Mouse (Mus musculus) MEL (cell line): ENCODE data around the gene Grb2. TPM values are rescaled to one million over a fixed set of nuclear protein-coding genes. Genes with fewer than 3 reads are reported as not detected.

Source experiments
- DNase-seq: peaks from one replicate; pipeline ENCODE4 v3.0.0; 2011; ENCODE audit warnings: low read depth, low spot score
- H3K27ac ChIP-seq: 2 replicates; pipeline ENCODE4 v1.5.1; 2012; ENCODE audit warnings: low read depth, mild to moderate bottlenecking, control low read depth, low read length, moderate library complexity; ENCODE audit not compliant: control insufficient read depth
- H3K27me3 ChIP-seq, 2 experiments: fragments of 150-350 bp in 1 of 2; sonication (generic) in 1 of 2; 2 replicates each; pipeline ENCODE4 v1.6.1; 2012; ENCODE audit warnings: low read length in 2 of 2, mild to moderate bottlenecking in 2 of 2, improper control_type of control experiment in 1 of 2, moderate library complexity in 1 of 2; ENCODE audit not compliant: insufficient read depth in 2 of 2, control insufficient read depth in 1 of 2
- H3K36me3 ChIP-seq, 2 experiments: 2 replicates each; pipeline ENCODE4 v1.6.1; 2012 to 2014; ENCODE audit warnings: low read length in 2 of 2, improper control_type of control experiment in 1 of 2, inconsistent platforms in 1 of 2, mild to moderate bottlenecking in 1 of 2; ENCODE audit not compliant: insufficient read depth in 2 of 2, control insufficient read depth in 1 of 2
- H3K4me1 ChIP-seq, 2 experiments: fragments of 150-350 bp in 1 of 2; sonication (generic) in 1 of 2; 2 replicates each; pipeline ENCODE4 v1.6.1; 2012; ENCODE audit warnings: low read length in 2 of 2, improper control_type of control experiment in 1 of 2, mild to moderate bottlenecking in 1 of 2; ENCODE audit not compliant: insufficient read depth in 2 of 2, control insufficient read depth in 1 of 2
- H3K4me3 ChIP-seq, 2 experiments: fragments of 150-350 bp in 1 of 2; sonication (generic) in 1 of 2; 2 replicates each; pipeline ENCODE4 v1.5.1; 2012; ENCODE audit warnings: low read depth in 2 of 2, low read length in 2 of 2, mild to moderate bottlenecking in 2 of 2, moderate library complexity in 2 of 2, control low read depth in 1 of 2, improper control_type of control experiment in 1 of 2; ENCODE audit not compliant: control insufficient read depth in 1 of 2, insufficient read depth in 1 of 2
- H3K79me2 ChIP-seq: 2 replicates; pipeline ENCODE4 v1.6.1; 2012; ENCODE audit warnings: mild to moderate bottlenecking, low read length, moderate library complexity; ENCODE audit not compliant: control insufficient read depth, poor library complexity, insufficient read depth
- H3K9ac ChIP-seq: 2 replicates; pipeline ENCODE4 v1.6.1; 2012; ENCODE audit warnings: low read depth, mild to moderate bottlenecking, control low read depth, low read length, moderate library complexity; ENCODE audit not compliant: control insufficient read depth, poor library complexity, severe bottlenecking
- H3K9me3 ChIP-seq: fragments of 150-350 bp; sonication (generic); replicated peaks from 2 replicates; pipeline ENCODE4 v1.6.1; 2012; ENCODE audit warnings: mild to moderate bottlenecking, low read length, improper control_type of control experiment, moderate library complexity; ENCODE audit not compliant: insufficient read depth
- CHD1 ChIP-seq: IDR thresholded peaks from 2 replicates; pipeline ENCODE4 v1.6.1; 2012; ENCODE audit warnings: low read depth, mild to moderate bottlenecking, inconsistent platforms, low read length, improper control_type of control experiment
- EP300 ChIP-seq, 2 experiments: IDR thresholded peaks; 2 replicates each; pipeline ENCODE4 v1.6.1; 2011; ENCODE audit warnings: improper control_type of control experiment in 2 of 2, low read length in 2 of 2, low read depth in 1 of 2, mild to moderate bottlenecking in 1 of 2
- JUND ChIP-seq: IDR thresholded peaks from 2 replicates; pipeline ENCODE4 v1.6.1; 2011; ENCODE audit warnings: low read depth, mild to moderate bottlenecking, improper control_type of control experiment, low read length
- KAT2A ChIP-seq: conservative IDR thresholded peaks from 2 replicates; pipeline ENCODE4 v1.6.1; 2012; ENCODE audit warnings: low read depth, low read length, improper control_type of control experiment, inconsistent platforms
- MEF2A ChIP-seq: IDR thresholded peaks from 2 replicates; pipeline ENCODE4 v1.6.1; 2014; ENCODE audit warnings: low read depth, mild to moderate bottlenecking, inconsistent platforms, low read length, improper control_type of control experiment; ENCODE audit not compliant: poor library complexity, insufficient replicate concordance, severe bottlenecking; ENCODE audit errors: extremely low read depth
- MYB ChIP-seq: IDR thresholded peaks from 2 replicates; pipeline ENCODE4 v1.6.1; 2011; ENCODE audit warnings: mild to moderate bottlenecking, low read depth, low read length, improper control_type of control experiment
- NRF1 ChIP-seq: IDR thresholded peaks from 2 replicates; pipeline ENCODE4 v1.6.1; 2014; ENCODE audit warnings: low read depth, mild to moderate bottlenecking, inconsistent platforms, low read length, improper control_type of control experiment, moderate library complexity; ENCODE audit not compliant: poor library complexity, insufficient read depth, severe bottlenecking
- POLR2AphosphoS5 ChIP-seq: IDR thresholded peaks from 2 replicates; pipeline ENCODE4 v1.6.1; 2012; ENCODE audit warnings: low read depth, borderline replicate concordance, mild to moderate bottlenecking, inconsistent platforms, low read length, moderate library complexity, mixed read lengths
- RAD21 ChIP-seq: IDR thresholded peaks from 2 replicates; pipeline ENCODE4 v1.6.1; 2011; ENCODE audit warnings: mild to moderate bottlenecking, low read depth, low read length, improper control_type of control experiment
- RCOR1 ChIP-seq: IDR thresholded peaks from 2 replicates; pipeline ENCODE4 v1.6.1; 2012; ENCODE audit warnings: low read depth, mild to moderate bottlenecking, inconsistent platforms, low read length, improper control_type of control experiment
- USF1 ChIP-seq: IDR thresholded peaks from 2 replicates; pipeline ENCODE4 v1.6.1; 2014; ENCODE audit warnings: low read depth, mild to moderate bottlenecking, inconsistent platforms, low read length, improper control_type of control experiment, moderate library complexity
- USF2 ChIP-seq, 2 experiments: IDR thresholded peaks; 2 replicates each; pipeline ENCODE4 v1.6.1; 2011 to 2012; ENCODE audit warnings: improper control_type of control experiment in 2 of 2, low read length in 2 of 2, borderline replicate concordance in 1 of 2, inconsistent platforms in 1 of 2, low read depth in 1 of 2, mild to moderate bottlenecking in 1 of 2; ENCODE audit not compliant: insufficient read depth in 1 of 2
- ZMIZ1 ChIP-seq: IDR thresholded peaks from 2 replicates; pipeline ENCODE4 v1.6.1; 2012; ENCODE audit warnings: low read depth, mild to moderate bottlenecking, inconsistent platforms, low read length, improper control_type of control experiment, moderate library complexity
- polyA plus RNA-seq, 2 experiments: library from polyadenylated mRNA; stranded (reverse) in 1 of 2; unstranded in 1 of 2; fragments of >175 nt in 1 of 2; fragments of >200 nt in 1 of 2; gene quantifications; 2 replicates each; pipeline versions ENCODE4 v1.2.1 to v1.2.4; 2012; ENCODE audit warnings: low replicate concordance in 2 of 2, low read depth in 1 of 2; ENCODE audit not compliant: insufficient read length in 2 of 2, insufficient read depth in 1 of 2, missing spikeins in 1 of 2
- total RNA-seq: library from RNA; depleted of rRNA; stranded (reverse); fragments of 300-350 nt; gene quantifications from 2 replicates; pipeline ENCODE4 v1.2.3, GENCODE M21; 2012

Gene Grb2
- total and polyA plus RNA-seq, 3 experiments: 75.3 to 261 TPM; not detected in 1

DNA sequence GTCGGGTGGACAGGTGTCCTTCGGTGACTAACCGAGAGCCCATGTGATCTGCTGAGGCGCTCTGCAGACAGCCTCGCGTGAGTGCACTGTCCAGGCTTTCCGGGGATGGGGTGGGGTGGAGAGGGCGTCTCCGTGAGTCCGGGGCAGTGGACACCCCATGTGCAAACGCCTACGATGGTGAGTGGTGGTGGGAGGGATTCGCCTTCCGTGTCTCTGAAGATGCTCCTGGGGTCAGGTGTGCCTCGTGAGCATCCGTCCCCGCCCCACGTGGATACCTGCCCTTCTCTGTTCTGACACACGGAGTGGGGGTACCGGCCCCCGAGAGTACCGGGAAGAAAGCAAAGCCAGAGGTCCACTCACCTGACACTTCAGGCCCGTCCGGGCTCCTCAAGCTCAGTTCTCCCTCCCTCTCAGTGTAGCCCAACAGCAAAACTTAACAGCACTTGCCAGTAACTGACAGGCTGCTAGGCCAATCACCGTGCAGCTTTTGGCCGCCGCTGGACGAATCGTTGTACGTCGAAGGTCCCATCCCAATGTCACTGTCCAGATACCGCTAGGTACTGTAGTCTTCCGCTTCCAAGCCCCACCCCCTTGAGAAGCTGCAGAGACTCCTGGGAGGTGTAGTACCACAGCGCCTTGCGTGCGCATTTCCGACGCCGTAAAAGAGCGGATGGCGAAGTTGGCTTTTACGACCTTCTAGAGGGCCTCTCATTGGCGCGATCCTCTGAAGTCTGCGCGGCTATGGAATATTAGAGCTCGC is 80.5 kb downstream of the Grb2 start, which contains the start of gene Slc25a19 (continued):
- no peak for TF ChIP-seq JUND
- TF ChIP-seq EP300 (IDR thresholded peaks at IDR 0.05; ENCODE audit: low read depth in 1 of 2, low read length in 2 of 2): peak in 1 of 2 experiments; percentile 19; a peak in 1 of 4 replicates
- no peak for TF ChIP-seq USF2 (IDR thresholded peaks at IDR 0.05; ENCODE audit: borderline replicate concordance in 1 of 2, insufficient read depth in 1 of 2, low read depth in 1 of 2, low read length in 2 of 2)

DNA sequence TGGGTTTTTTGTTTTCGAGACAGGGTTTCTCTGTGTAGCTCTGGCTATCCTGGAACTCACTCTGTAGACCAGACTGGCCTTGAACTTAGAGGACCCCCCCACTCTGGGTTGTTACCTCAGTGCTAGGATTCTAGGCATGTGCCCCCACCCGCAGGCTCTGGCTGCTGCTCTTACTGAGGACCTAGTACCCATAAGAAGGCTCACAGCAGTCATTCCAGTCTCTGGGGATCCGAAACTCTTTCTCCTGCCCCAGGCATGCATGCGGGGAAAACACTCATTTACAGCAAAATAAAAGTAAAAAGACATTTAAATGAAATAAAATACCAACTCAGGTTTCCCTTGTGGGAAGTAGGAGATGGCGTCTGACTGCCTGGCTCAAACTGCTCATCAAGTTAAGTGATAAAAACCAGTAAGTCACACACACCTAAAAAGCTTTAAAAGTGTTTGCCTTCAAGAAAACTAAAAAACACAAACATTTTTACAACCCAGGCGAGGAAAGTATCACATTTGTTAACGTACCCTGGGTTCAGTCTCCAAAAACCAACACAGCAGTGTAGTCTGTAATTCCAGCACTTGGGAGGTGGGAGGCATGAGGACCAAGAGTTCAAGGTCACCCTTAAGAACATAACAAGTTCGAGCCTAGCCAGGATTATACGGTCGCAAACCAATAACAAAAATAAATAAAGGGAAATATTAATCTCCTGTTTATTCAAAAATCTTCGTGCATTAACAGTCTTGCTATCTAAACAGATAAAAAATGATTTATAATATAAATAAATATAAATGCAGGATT is 81.4 kb downstream of the Grb2 start:
- H3K4me3 ChIP-seq: peak overlapping the region; percentile 82
- no peaks in the 10 kb centered on the region for H3K9me3 ChIP-seq
- TF ChIP-seq MEF2A: no peak
- TF ChIP-seq RAD21: no peak
- TF ChIP-seq MYB: no peak
- no peak for TF ChIP-seq USF1
- 0 out of 2 replicates have a peak, but pooled peaks have one; percentile 27 for TF ChIP-seq CHD1
- no peak for TF ChIP-seq RCOR1
- TF ChIP-seq KAT2A: no peak
- TF ChIP-seq, all 39 proteins: peak for 1
- Histone ChIP-seq H3K27ac (no peak overlapping the region; the same call in 1 of the 2 replicates), H3K79me2 (peaks cover 21% of the 10 kb centered on the region), H3K36me3 (peaks cover 4 to 9% of the 10 kb centered on the region in 2 experiments), H3K27me3 (no peaks in the 10 kb centered on the region), H3K4me1 (peaks cover 6 to 29% of the 10 kb centered on the region in 2 experiments), H3K9ac (peak overlapping the region; percentile 73)
- no peak for DNase-seq

DNA sequence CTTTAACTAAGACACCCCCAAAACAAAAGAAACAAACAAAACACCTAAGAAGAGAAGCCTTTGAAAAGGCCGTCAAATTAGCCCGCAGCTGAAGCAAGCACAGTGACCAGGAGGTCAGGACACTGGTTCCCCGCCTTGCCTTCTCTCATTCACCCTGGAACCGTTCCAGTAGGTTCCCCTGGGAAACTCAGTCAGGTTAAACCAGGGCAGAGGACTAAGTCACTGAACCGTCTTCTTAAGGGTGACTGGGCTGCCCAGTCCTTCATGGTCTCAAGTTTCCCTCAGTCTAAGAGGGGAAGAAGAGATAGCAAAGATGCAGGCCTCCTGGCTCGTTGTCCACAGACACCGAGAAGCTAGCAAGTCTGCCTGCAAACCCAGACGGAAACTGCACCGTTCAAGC is 82.5 kb downstream of the Grb2 start:
- H3K9me3 ChIP-seq: no peaks in the 10 kb centered on the region
- no peaks in the 10 kb centered on the region for H3K27me3 ChIP-seq
- TF ChIP-seq KAT2A (no peak), ZMIZ1 (no peak), NRF1 (no peak), POLR2AphosphoS5 (no peak)
- H3K27ac ChIP-seq: no peak overlapping the region
- peaks cover 21% of the 10 kb centered on the region for H3K79me2 ChIP-seq
- no peak for DNase-seq
- H3K36me3 ChIP-seq: peaks cover 4 to 9% of the 10 kb centered on the region in 2 experiments
- H3K4me1 ChIP-seq: peaks cover 6 to 24% of the 10 kb centered on the region in 2 experiments
- no peak overlapping the region for H3K9ac ChIP-seq
- H3K4me3 ChIP-seq: no peak overlapping the region
